Mouse (Mus musculus) heart, postnatal 4 days (tissue): Measurements from ENCODE around the gene Tmem52. TPM values are rescaled to one million over a fixed set of nuclear protein-coding genes. Genes with fewer than 3 reads are reported as not detected.
"Not testable (repeated sequence)": the region's sequence is repeated elsewhere in the genome, so short reads cannot be mapped to it uniquely, and the experiment has no call there.

Experiments used
- DNase-seq: peaks from one replicate; pipeline ENCODE4 v3.0.0; 2021
- total RNA-seq, 2 experiments: library from RNA; stranded (reverse); gene quantifications; 2 replicates each; pipeline ENCODE4 v1.2.3; 2021

Gene Tmem52
- total RNA-seq, 2 experiments from 2014 or later = not detected

- DNase-seq = no peak
Measured at GRCm38 (mm10) chr4:155472716-155473290, 3.9 kb downstream of the Tmem52 start.

- DNase-seq = peak; percentile 63
Measured at GRCm38 (mm10) chr4:155473319-155473718, 4.4 kb downstream of the Tmem52 start.

- not testable (repeated sequence) for DNase-seq
Measured at GRCm38 (mm10) chr4:155473796-155474195, 4.9 kb downstream of the Tmem52 start.

- DNase-seq = peak; percentile 88
Measured at GRCm38 (mm10) chr4:155481381-155482124, 12.6 kb downstream of the Tmem52 start.

- no peak for DNase-seq
Measured at GRCm38 (mm10) chr4:155482125-155482480, 13.2 kb downstream of the Tmem52 start.

- DNase-seq = no peak
Measured at GRCm38 (mm10) chr4:155482733-155483540, 14.0 kb downstream of the Tmem52 start.

GRCm38 (mm10) chr4:155485521-155485920, 16.6 kb downstream of the Tmem52 start:
- DNase-seq = no peak

- DNase-seq = no peak
Measured at GRCm38 (mm10) chr4:155487746-155488145, 18.8 kb downstream of the Tmem52 start.

GRCm38 (mm10) chr4:155488232-155489025, 19.5 kb downstream of the Tmem52 start:
- DNase-seq = peak; percentile 76

GRCm38 (mm10) chr4:155489101-155489970, 20.4 kb downstream of the Tmem52 start:
- no peak for DNase-seq

GRCm38 (mm10) chr4:155490456-155490855, 21.5 kb downstream of the Tmem52 start:
- DNase-seq = no peak

GRCm38 (mm10) chr4:155490990-155491504, 22.1 kb downstream of the Tmem52 start, which contains the start of gene Gnb1:
Gnb1 (plus strand) TSS chr4:155491361.
- peak; percentile 98 for DNase-seq

- DNase-seq = no peak
Measured at GRCm38 (mm10) chr4:155491529-155492130, 22.7 kb downstream of the Tmem52 start.

GRCm38 (mm10) chr4:155492131-155492633, 23.3 kb downstream of the Tmem52 start:
- peak; percentile 72 for DNase-seq

GRCm38 (mm10) chr4:155494891-155495290, 26.0 kb downstream of the Tmem52 start:
- DNase-seq = no peak

GRCm38 (mm10) chr4:155497963-155498362, 29.0 kb downstream of the Tmem52 start:
- no peak for DNase-seq

- no peak for DNase-seq
Measured at GRCm38 (mm10) chr4:155501126-155501525, 32.2 kb downstream of the Tmem52 start.

GRCm38 (mm10) chr4:155505067-155505466, 36.2 kb downstream of the Tmem52 start:
- DNase-seq = no peak

- no peak for DNase-seq
Measured at GRCm38 (mm10) chr4:155505671-155506295, 36.9 kb downstream of the Tmem52 start.

GRCm38 (mm10) chr4:155508614-155509013, 39.7 kb downstream of the Tmem52 start:
- no peak for DNase-seq
